13 mouse cellular contexts compared by ENCODE assay signal in the genomic region with DNA sequence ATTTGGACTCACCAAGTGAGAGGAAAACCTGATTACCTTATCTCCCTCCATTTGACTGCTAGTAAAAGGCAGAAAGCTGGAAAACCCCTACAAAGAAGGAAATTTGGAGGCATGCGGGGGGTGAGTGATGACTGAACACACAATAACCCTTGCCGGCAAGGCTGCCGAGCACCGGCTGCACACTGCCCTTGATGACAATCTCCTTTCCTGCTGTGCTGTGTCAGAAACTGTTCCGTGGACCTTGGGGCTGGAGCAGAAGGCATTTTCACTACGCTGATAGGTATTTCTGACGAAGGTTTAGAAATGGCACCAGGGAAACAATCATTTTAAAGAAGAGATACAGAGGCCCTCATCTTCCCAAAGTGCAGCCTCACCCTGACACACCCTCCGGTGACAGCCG.
DNase-seq lines count a peak whose midpoint lies in the region; ATAC-seq lines count a peak whose summit lies in the region.
"Had no signal": no experiment of that assay in that cellular context is flagged by ENCODE, and none has a peak within 500 bp of the region (broad histone marks: within the 10 kb centered on the region; RNA-seq: fewer than 3 reads in every experiment).

No protein-coding gene starts in this region.

- H3K4me1 ChIP-seq in midbrain, embryonic 11.5 days (ENCODE audit: control insufficient read depth, insufficient read depth, low read length), result peaks cover 2% of the 10 kb centered on the region; the same call in 1 of the 2 replicates
- H3K4me1 ChIP-seq in midbrain, embryonic 16.5 days (ENCODE audit: control insufficient read depth, insufficient read depth, low read length), result peaks cover 19% of the 10 kb centered on the region
- H3K4me1 ChIP-seq: liver, embryonic 15.5 days had no signal

- peak; percentile 34 to 36 for DNase-seq in cerebellum, adult 18-20 months
- no peak for DNase-seq in cerebellum, postnatal 36 days
- peak; percentile 69 for DNase-seq in heart, adult 11 months
- DNase-seq in heart, postnatal 10 days, result no peak
- peak; percentile 37 for DNase-seq in midbrain, embryonic 11.5 days (ENCODE audit: low spot score, missing footprints)
- DNase-seq in induced T-regulatory cell, adult 2 months (ENCODE audit: low read depth), result peak; percentile 36
- DNase-seq in right cerebral cortex, postnatal 14 days, result no peak
- DNase-seq: gastrocnemius, postnatal 36 days; lung, postnatal 14 days; retina, postnatal 1 day had no signal

- ATAC-seq in midbrain, embryonic 11.5 days (ENCODE audit: low FRiP score), result no peak
- ATAC-seq in midbrain, embryonic 16.5 days, result no peak

- H3K4me2 ChIP-seq in midbrain, embryonic 11.5 days, result no peak overlapping the region
- no peak overlapping the region for H3K4me2 ChIP-seq in midbrain, embryonic 16.5 days (ENCODE audit: low read length)
- H3K4me2 ChIP-seq: liver, embryonic 15.5 days; neural tube, embryonic 15.5 days had no signal

- no peaks in the 10 kb centered on the region for H3K36me3 ChIP-seq in midbrain, embryonic 11.5 days (ENCODE audit: control insufficient read depth, insufficient read depth, low read length)
- no peaks in the 10 kb centered on the region for H3K36me3 ChIP-seq in midbrain, embryonic 16.5 days (ENCODE audit: control insufficient read depth, insufficient read depth, low read length)
- H3K36me3 ChIP-seq: liver, embryonic 15.5 days; neural tube, embryonic 15.5 days had no signal

- no peaks in the 10 kb centered on the region for H3K27me3 ChIP-seq in midbrain, embryonic 11.5 days (ENCODE audit: control insufficient read depth, insufficient read depth, low read length)
- H3K27me3 ChIP-seq in midbrain, embryonic 16.5 days (ENCODE audit: control insufficient read depth, insufficient read depth, low read depth, low read length), result no peaks in the 10 kb centered on the region
- H3K27me3 ChIP-seq: liver, embryonic 15.5 days; neural tube, embryonic 15.5 days had no signal

- no peaks in the 10 kb centered on the region for H3K9me3 ChIP-seq in midbrain, embryonic 11.5 days (ENCODE audit: control insufficient read depth, low read length)
- no peaks in the 10 kb centered on the region for H3K9me3 ChIP-seq in midbrain, embryonic 16.5 days (replicated peaks; ENCODE audit: control insufficient read depth, low read length, poor library complexity, severe bottlenecking)
- H3K9me3 ChIP-seq: liver, embryonic 15.5 days; neural tube, embryonic 15.5 days had no signal

- H3K27ac ChIP-seq in midbrain, embryonic 11.5 days (ENCODE audit: low read depth, low read length), result no peak overlapping the region
- H3K27ac ChIP-seq in midbrain, embryonic 16.5 days (ENCODE audit: low read length), result no peak overlapping the region
- H3K27ac ChIP-seq: liver, embryonic 15.5 days; neural tube, embryonic 15.5 days had no signal

- intact Hi-C loops in heart, postnatal 10 days (cut with DNase I), result no loop called here

- 62% methylated on average over 9 of the region's 9 CpGs for WGBS in midbrain, embryonic 11.5 days
- WGBS in midbrain, embryonic 16.5 days, result 38% methylated on average over 9 of the region's 9 CpGs

- H3K9ac ChIP-seq in midbrain, embryonic 11.5 days (ENCODE audit: low read length), result no peak overlapping the region
- H3K9ac ChIP-seq in midbrain, embryonic 16.5 days (ENCODE audit: low read depth, low read length), result no peak overlapping the region
- H3K9ac ChIP-seq: liver, embryonic 15.5 days; neural tube, embryonic 15.5 days had no signal

- H3K4me3 ChIP-seq in midbrain, embryonic 11.5 days (ENCODE audit: low read depth, low read length), result no peak overlapping the region
- no peak overlapping the region for H3K4me3 ChIP-seq in midbrain, embryonic 16.5 days (ENCODE audit: low read depth, low read length)
- H3K4me3 ChIP-seq: liver, embryonic 15.5 days; neural tube, embryonic 15.5 days had no signal

Comparison
In these comparisons a context has a peak if more than half of its experiments do, and no peak if none do; other contexts are left out.
1. DNase-seq: peak in cerebellum, adult 18-20 months (2 of 2), heart, adult 11 months (single experiment), midbrain, embryonic 11.5 days (single experiment) and induced T-regulatory cell, adult 2 months (single experiment); none in cerebellum, postnatal 36 days (0 of 2), heart, postnatal 10 days (0 of 2) and right cerebral cortex, postnatal 14 days (single experiment).